Mouse (Mus musculus): ENCODE measurements around the gene Olfr697. TPM values are rescaled to one million over a fixed set of nuclear protein-coding genes. Genes with fewer than 3 reads are reported as not detected.

The Olfr697 gene
- polyA plus RNA-seq, 2 experiments: not detected

DNA sequence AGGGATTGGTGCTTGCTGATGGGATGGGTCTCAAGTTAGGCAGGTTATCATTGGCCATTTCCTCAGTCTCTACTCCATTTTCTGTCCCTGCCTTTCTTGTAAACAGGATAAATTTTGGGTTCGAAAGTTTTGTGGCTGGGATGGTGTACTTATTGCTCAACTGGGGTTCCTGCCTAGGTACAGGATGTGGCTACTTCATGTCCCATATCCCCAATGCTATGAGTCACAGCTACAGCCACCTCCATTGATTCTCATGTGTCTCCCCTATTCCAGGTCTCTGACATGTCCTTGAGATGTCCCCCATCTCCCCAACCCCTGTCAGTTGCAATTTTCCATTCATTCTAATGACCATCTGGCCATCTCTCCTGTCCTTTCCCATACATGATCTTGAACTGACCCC is 45.4 kb downstream of the Olfr697 start:
- Histone ChIP-seq H3K9me3 (ENCODE audit: control insufficient read depth, low read length) (no peaks in the 10 kb centered on the region), H3K4me3 (replicated peaks; ENCODE audit: low read length) (no peak overlapping the region), H3K27ac (replicated peaks; ENCODE audit: low read depth, low read length) (no peak overlapping the region), H3K9ac (ENCODE audit: low read depth, low read length, severe bottlenecking) (no peak overlapping the region), H3K4me1 (ENCODE audit: control insufficient read depth, insufficient read depth, low read length) (no peaks in the 10 kb centered on the region), H3K36me3 (ENCODE audit: control insufficient read depth, insufficient read depth, low read length) (no peaks in the 10 kb centered on the region), H3K4me2 (replicated peaks; ENCODE audit: low read depth, low read length, severe bottlenecking) (no peak overlapping the region), H3K27me3 (ENCODE audit: control insufficient read depth, insufficient read depth, low read length) (no peaks in the 10 kb centered on the region)
- WGBS: 86% methylated on average over 1 of the region's 1 CpGs
- no peak for ATAC-seq (ENCODE audit: low FRiP score, low read depth)
- DNase-seq (ENCODE audit: low spot score): no peak
- no peak for TF ChIP-seq POLR2A (IDR thresholded peaks at IDR 0.05; ENCODE audit: borderline replicate concordance, extremely low read depth, insufficient read depth, insufficient read length)

DNA sequence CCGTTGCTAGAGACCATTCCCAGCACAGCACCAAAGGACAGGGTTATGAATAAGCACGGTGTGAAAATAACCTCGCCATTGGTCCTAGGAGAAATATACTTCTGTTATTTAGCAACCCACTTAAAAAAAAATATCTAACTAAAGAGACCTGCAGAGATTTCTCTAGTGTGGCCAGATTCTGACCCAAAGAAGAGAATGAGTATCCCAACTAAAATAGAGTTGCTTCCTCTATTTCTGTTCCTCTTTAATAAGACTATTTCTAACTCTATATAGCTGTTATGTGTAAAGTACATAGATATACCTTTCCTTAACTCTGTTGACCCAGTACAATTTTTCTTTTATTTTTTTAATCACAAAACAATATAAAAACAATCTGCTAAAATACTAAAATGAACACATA is 49.3 kb downstream of the Olfr697 start:
- Histone ChIP-seq H3K9me3 (ENCODE audit: control insufficient read depth, low read length) (no peaks in the 10 kb centered on the region), H3K4me1 (ENCODE audit: control insufficient read depth, insufficient read depth, low read length) (no peaks in the 10 kb centered on the region), H3K27me3 (ENCODE audit: control insufficient read depth, insufficient read depth, low read length) (no peaks in the 10 kb centered on the region), H3K4me2 (replicated peaks; ENCODE audit: low read depth, low read length, severe bottlenecking) (no peak overlapping the region), H3K9ac (ENCODE audit: low read depth, low read length, severe bottlenecking) (no peak overlapping the region), H3K36me3 (ENCODE audit: control insufficient read depth, insufficient read depth, low read length) (no peaks in the 10 kb centered on the region), H3K4me3 (replicated peaks; ENCODE audit: low read length) (no peak overlapping the region), H3K27ac (replicated peaks; ENCODE audit: low read depth, low read length) (no peak overlapping the region)
- no peak for DNase-seq (ENCODE audit: low spot score)
- 83% methylated on average over 3 of the region's 3 CpGs for WGBS
- ATAC-seq (ENCODE audit: low FRiP score, low read depth): no peak
- no peak for TF ChIP-seq POLR2A (IDR thresholded peaks at IDR 0.05; ENCODE audit: borderline replicate concordance, extremely low read depth, insufficient read depth, insufficient read length)

DNA sequence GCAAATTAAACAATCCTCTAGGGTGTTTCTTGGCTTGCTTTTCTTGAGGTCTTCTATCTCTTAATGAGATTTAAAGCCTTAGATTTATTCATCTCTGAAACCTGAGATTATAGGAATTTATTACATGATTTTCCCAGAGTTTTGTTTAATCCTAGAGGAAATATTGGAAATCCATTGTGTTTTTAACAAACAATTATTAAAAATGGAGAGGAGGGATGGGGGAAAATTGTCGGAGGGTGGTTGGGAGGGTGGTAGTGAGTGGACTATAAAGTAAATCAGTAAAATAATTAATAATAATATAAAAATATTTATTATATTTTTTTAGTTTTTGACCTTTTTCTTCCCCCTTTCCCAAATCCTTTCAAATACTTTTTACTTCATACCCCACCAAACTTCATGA is 50.5 kb downstream of the Olfr697 start, which contains the start of gene Olfr694:
TSS of gene Olfr694 (minus strand) at position 101 of the 400 bp plus-strand sequence.
- no peak within 1 kb of the TSS for H3K27ac ChIP-seq (replicated peaks; ENCODE audit: low read depth, low read length)
- H3K4me1 ChIP-seq (ENCODE audit: control insufficient read depth, insufficient read depth, low read length): no peaks in the 10 kb centered on the region
- no peak for TF ChIP-seq POLR2A (IDR thresholded peaks at IDR 0.05; ENCODE audit: borderline replicate concordance, extremely low read depth, insufficient read depth, insufficient read length)
- 96% methylated on average over 1 of the region's 1 CpGs for WGBS
- H3K4me3 ChIP-seq (replicated peaks; ENCODE audit: low read length): no peak within 1 kb of the TSS
- H3K9me3 ChIP-seq (ENCODE audit: control insufficient read depth, low read length): no peaks in the 10 kb centered on the region
- no peak for ATAC-seq (ENCODE audit: low FRiP score, low read depth)
- no peak for DNase-seq (ENCODE audit: low spot score)
- no peak within 1 kb of the TSS for H3K9ac ChIP-seq (ENCODE audit: low read depth, low read length, severe bottlenecking)
- no peak within 1 kb of the TSS for H3K4me2 ChIP-seq (replicated peaks; ENCODE audit: low read depth, low read length, severe bottlenecking)
- no peaks in the 10 kb centered on the region for H3K36me3 ChIP-seq (ENCODE audit: control insufficient read depth, insufficient read depth, low read length)
- H3K27me3 ChIP-seq (ENCODE audit: control insufficient read depth, insufficient read depth, low read length): no peaks in the 10 kb centered on the region

Other genes with a start within 250 kb of the Olfr697 start
- gene Olfr693, start 61.9 kb downstream of the Olfr697 start, polyA plus RNA-seq (2012; rRNA removed): not detected in 2 replicates
- not detected in 2 replicates for gene Olfr693, start 61.9 kb downstream of the Olfr697 start, polyA plus RNA-seq (2014; fragmentation: Nextera tagmentation; extraction: Ambion mirVana)
- not detected in 2 replicates for gene Olfr694, start 50.6 kb downstream of the Olfr697 start, polyA plus RNA-seq (2012; rRNA removed)
- gene Olfr694, start 50.6 kb downstream of the Olfr697 start, polyA plus RNA-seq (2014; fragmentation: Nextera tagmentation; extraction: Ambion mirVana): not detected in 2 replicates
- gene Olfr695, start 26.0 kb downstream of the Olfr697 start, polyA plus RNA-seq (2012; rRNA removed): not detected in 2 replicates
- not detected in 2 replicates for gene Olfr695, start 26.0 kb downstream of the Olfr697 start, polyA plus RNA-seq (2014; fragmentation: Nextera tagmentation; extraction: Ambion mirVana)
- gene Olfr698, start 13.0 kb upstream of the Olfr697 start, polyA plus RNA-seq (2012; rRNA removed): not detected in 2 replicates
- not detected in 2 replicates for gene Olfr698, start 13.0 kb upstream of the Olfr697 start, polyA plus RNA-seq (2014; fragmentation: Nextera tagmentation; extraction: Ambion mirVana)
- not detected in 2 replicates for gene Olfr699, start 50.8 kb upstream of the Olfr697 start, polyA plus RNA-seq (2012; rRNA removed)
- gene Olfr699, start 50.8 kb upstream of the Olfr697 start, polyA plus RNA-seq (2014; fragmentation: Nextera tagmentation; extraction: Ambion mirVana): not detected in 2 replicates
- gene Olfr700, start 66.4 kb upstream of the Olfr697 start, polyA plus RNA-seq (2012; rRNA removed): not detected in 2 replicates
- gene Olfr700, start 66.4 kb upstream of the Olfr697 start, polyA plus RNA-seq (2014; fragmentation: Nextera tagmentation; extraction: Ambion mirVana): not detected in 2 replicates
- gene Olfr701, start 71.7 kb upstream of the Olfr697 start, polyA plus RNA-seq (2012; rRNA removed): 0.13 TPM in 1 of 2 replicates, not detected in the other
- not detected in 2 replicates for gene Olfr701, start 71.7 kb upstream of the Olfr697 start, polyA plus RNA-seq (2014; fragmentation: Nextera tagmentation; extraction: Ambion mirVana)
- not detected in 2 replicates for gene Olfr702, start 91.5 kb upstream of the Olfr697 start, polyA plus RNA-seq (2012; rRNA removed)
- not detected in 2 replicates for gene Olfr702, start 91.5 kb upstream of the Olfr697 start, polyA plus RNA-seq (2014; fragmentation: Nextera tagmentation; extraction: Ambion mirVana)
- gene Olfr703, start 100.9 kb upstream of the Olfr697 start, polyA plus RNA-seq (2012; rRNA removed): not detected in 2 replicates
- not detected in 2 replicates for gene Olfr703, start 100.9 kb upstream of the Olfr697 start, polyA plus RNA-seq (2014; fragmentation: Nextera tagmentation; extraction: Ambion mirVana)
- gene Olfr704, start 120.7 kb upstream of the Olfr697 start, polyA plus RNA-seq (2012; rRNA removed): not detected in 2 replicates
- not detected in 2 replicates for gene Olfr704, start 120.7 kb upstream of the Olfr697 start, polyA plus RNA-seq (2014; fragmentation: Nextera tagmentation; extraction: Ambion mirVana)
- not detected in 2 replicates for gene Olfr705, start 134.4 kb upstream of the Olfr697 start, polyA plus RNA-seq (2012; rRNA removed)
- gene Olfr705, start 134.4 kb upstream of the Olfr697 start, polyA plus RNA-seq (2014; fragmentation: Nextera tagmentation; extraction: Ambion mirVana): not detected in 2 replicates
- not detected in 2 replicates for gene Olfr706, start 145.7 kb upstream of the Olfr697 start, polyA plus RNA-seq (2012; rRNA removed)
- gene Olfr706, start 145.7 kb upstream of the Olfr697 start, polyA plus RNA-seq (2014; fragmentation: Nextera tagmentation; extraction: Ambion mirVana): not detected in 2 replicates
- not detected in 2 replicates for gene Olfr707, start 158.8 kb upstream of the Olfr697 start, polyA plus RNA-seq (2012; rRNA removed)
- gene Olfr707, start 158.8 kb upstream of the Olfr697 start, polyA plus RNA-seq (2014; fragmentation: Nextera tagmentation; extraction: Ambion mirVana): not detected in 2 replicates
- not detected in 2 replicates for gene Olfr1532-ps1, start 165.6 kb upstream of the Olfr697 start, polyA plus RNA-seq (2012; rRNA removed)
- not detected in 2 replicates for gene Olfr1532-ps1, start 165.6 kb upstream of the Olfr697 start, polyA plus RNA-seq (2014; fragmentation: Nextera tagmentation; extraction: Ambion mirVana)
- gene Olfr709-ps1, start 189.8 kb upstream of the Olfr697 start, polyA plus RNA-seq (2012; rRNA removed): not detected in 2 replicates
- gene Olfr709-ps1, start 189.8 kb upstream of the Olfr697 start, polyA plus RNA-seq (2014; fragmentation: Nextera tagmentation; extraction: Ambion mirVana): not detected in 2 replicates
- not detected in 2 replicates for gene Olfr710, start 205.9 kb upstream of the Olfr697 start, polyA plus RNA-seq (2012; rRNA removed)
- not detected in 2 replicates for gene Olfr710, start 205.9 kb upstream of the Olfr697 start, polyA plus RNA-seq (2014; fragmentation: Nextera tagmentation; extraction: Ambion mirVana)
- gene Olfr6, start 221.5 kb upstream of the Olfr697 start, polyA plus RNA-seq (2012; rRNA removed): not detected in 2 replicates
- gene Olfr6, start 221.5 kb upstream of the Olfr697 start, polyA plus RNA-seq (2014; fragmentation: Nextera tagmentation; extraction: Ambion mirVana): not detected in 2 replicates
- not detected in 2 replicates for gene Olfr711, start 233.0 kb upstream of the Olfr697 start, polyA plus RNA-seq (2012; rRNA removed)
- not detected in 2 replicates for gene Olfr711, start 233.0 kb upstream of the Olfr697 start, polyA plus RNA-seq (2014; fragmentation: Nextera tagmentation; extraction: Ambion mirVana)

All from limb, embryonic 14.5 days (tissue).